Mouse (Mus musculus) heart, postnatal 0 days (tissue): ENCODE results near the gene Nhp2.

Experiments
- CTCF ChIP-seq: IDR thresholded peaks from 2 replicates; pipeline ENCODE4 v1.5.1; 2016; ENCODE audit warnings: antibody characterized with exemption, control low read depth, low read depth
- EP300 ChIP-seq: IDR thresholded peaks from 2 replicates; pipeline ENCODE4 v1.6.1; 2016; ENCODE audit warnings: antibody characterized with exemption, low read depth

GRCm38 (mm10) chr11:51653736-51654135, 34.2 kb downstream of the Nhp2 start:
- no peak for TF ChIP-seq CTCF
- TF ChIP-seq EP300, result no peak
